Mouse (Mus musculus) layer of hippocampus, adult 18-20 months (tissue): ENCODE data around the gene Mgat4b. TPM values are rescaled to one million over a fixed set of nuclear protein-coding genes. Genes with fewer than 3 reads are reported as not detected.
A peak's percentile ranks its signal among the peaks of the same experiment; 100 is the strongest.

Source experiments
- DNase-seq, 2 experiments: peaks; one replicate each; pipeline ENCODE4 v3.0.0; 2022; ENCODE audit warnings: low spot score in 2 of 2
- total RNA-seq, 2 experiments: library from RNA; stranded (reverse); gene quantifications; 2 replicates each; pipeline ENCODE4 v1.2.3; 2021

Gene Mgat4b
- total RNA-seq, 2 experiments from 2014 or later = 80.7 to 84.1 TPM

DNA sequence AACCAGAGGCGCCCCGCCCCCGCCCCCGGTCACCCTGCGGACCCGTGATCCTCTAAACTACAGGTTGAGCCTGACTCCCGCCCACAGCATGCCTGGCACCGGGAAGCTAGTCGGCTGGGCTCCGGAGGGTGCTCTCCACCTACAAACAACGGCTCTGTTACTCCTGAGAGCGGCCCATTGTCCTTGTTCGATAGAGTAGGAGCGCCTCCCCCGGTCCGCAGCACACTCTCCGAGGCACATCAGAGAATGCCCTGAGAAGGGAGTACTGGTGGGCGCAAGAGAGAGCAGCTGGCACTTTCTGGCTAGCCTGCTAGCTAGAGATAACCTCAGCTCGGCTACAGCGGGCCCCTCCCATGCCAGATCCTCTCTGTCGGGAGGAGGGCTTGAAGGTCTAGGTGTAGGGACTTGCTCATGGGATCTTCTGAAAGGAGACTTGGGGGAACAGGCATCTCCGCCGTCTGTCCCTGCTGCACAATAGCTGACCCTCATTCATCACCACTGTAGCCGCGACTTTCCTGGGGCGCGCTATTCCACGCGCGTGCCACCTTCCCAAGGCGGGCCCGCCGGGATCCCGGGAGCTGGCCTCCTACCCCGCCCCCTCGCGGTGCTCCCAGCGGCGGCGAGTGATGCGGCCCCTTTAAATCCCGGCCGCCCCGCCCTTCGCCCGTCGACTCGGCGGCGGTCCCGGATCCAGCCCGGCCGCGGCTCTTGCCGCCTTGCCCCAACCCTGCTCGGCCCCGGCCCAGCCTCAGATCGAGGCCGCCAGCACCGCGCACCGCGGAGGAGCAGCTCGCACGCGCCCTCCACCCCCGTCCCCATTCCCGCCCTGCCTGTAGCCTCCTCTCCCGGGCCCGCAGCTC is 14.2 kb downstream of the Mgat4b start:
- peak; percentile 80 to 84 for DNase-seq

DNA sequence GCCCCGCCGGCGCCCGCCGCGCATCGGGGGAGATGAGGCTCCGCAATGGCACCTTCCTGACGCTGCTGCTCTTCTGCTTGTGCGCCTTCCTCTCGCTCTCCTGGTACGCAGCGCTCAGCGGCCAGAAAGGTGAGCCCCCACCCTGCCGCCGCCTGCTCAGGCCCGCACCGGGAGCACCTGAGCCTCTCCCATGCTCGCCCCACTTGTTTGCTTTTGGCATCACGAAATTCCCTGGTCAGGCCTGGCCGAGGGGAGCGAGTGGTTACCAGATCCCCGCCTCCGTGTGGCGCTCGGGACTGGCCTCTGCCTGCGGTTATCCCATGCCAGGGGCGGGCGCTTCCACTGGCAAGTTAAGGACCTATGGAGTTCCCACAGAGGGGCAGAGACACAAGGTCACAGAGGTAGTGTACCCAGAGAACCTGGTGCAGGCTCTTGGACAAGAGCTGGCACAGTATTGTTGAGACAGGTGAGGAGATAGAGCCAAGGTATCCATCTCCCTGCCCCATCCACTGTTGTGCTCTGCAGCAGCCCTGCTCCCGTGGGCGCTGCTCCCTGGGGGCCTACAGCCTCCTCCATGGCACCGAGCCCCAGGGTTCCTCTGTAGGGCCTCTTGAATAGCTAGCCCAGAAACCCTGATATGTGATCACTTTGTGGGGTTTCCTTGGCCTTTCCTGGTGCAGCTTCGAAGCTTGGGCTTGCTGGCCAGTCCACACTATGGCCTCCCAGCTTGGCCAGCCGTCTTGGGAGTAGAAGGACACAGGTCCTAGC is 15.1 kb downstream of the Mgat4b start:
- DNase-seq = no peak

GRCm38 (mm10) chr11:50226406-50226805 is 15.7 kb downstream of the Mgat4b start:
- DNase-seq = no peak

DNA sequence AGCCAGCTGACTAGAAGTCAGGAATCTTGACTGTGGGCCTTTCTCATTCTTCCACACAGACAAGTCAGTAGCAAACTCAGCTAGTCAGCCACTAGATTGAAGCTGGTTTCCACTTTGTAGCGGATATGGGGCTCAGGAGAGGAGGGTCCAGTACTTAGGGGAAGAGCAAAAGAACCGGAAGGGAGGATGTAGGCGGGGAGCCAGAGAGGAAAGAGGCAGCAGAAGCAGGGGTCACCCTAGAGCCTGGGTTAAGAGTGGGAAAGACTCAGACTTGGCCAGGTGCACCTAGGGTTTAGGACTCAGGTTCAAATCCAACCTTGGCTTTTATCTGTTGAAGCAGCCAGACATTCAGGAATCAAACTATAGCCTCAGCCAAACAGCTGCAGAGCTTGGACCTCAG is 16.5 kb downstream of the Mgat4b start:
- DNase-seq = no peak

DNA sequence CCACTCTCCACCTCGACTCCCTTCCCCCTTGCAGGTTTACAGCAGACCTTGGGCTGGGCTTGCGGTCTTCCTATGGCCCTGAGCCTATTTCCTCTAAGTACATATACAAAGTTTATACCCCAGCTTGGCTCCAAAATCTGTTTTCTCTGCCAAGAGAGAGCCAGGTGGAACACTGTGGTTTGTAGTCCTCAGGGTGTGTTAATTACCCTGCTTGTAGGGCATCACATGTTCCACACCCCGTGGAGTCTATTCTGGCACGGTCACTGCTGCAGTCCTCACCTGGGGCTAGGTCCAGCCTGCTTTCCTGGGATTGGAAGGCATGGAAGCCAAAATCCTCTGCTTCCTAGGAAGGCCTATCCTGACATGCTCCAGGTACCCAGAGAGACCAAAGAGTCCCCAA is 17.0 kb downstream of the Mgat4b start:
- DNase-seq = no peak

DNA sequence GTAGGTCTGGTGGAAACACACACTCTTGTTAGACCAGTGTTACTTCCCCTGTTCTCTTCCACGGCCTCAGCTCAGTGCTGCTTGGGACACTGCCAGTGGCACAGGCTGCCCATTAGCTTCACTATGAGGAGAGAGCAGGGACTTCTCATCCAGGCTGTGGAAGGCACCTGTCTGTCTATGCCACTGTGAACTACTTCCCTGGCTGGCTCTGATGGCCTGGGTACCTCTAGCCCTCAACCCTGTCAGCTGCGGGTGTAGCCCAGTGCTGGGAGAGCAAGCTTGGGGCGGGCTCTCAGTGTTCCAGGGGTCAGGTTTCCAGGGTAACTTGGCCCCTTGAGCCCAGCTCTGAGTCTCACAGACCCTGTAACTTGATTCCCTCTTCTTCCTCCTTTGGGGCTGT is 18.1 kb downstream of the Mgat4b start:
- no peak for DNase-seq

DNA sequence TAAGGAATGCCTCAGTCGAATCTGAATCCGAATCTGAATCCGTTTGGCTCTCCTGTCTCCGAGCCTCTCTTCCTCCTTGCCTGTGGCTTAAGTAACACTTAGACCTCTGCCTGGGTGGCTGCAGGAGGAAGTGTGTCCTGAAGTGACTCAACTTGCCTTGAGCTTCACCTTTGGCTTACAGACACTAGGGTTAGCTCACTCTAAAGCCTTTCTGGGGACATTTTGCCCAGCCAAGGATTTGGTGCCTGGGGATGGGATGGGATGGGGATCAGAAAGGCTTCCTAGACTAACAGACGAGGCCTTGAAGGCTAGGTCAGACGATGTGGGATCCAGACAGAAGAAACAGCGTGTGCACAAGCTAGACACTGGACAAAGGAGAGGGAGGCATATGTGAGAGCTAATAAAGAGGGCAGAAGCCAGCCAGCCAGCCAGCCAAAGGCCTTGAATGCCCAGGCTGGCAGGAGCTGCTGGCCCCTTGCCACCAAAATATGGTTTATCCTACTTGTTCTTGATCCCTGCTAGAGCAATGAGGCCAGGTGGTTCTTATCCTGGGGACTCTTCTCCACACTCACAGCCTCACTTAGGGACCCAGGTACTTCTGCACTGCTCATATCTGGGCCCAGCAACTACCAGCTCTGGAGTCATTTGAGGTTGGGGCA is 18.7 kb downstream of the Mgat4b start:
- no peak for DNase-seq

DNA sequence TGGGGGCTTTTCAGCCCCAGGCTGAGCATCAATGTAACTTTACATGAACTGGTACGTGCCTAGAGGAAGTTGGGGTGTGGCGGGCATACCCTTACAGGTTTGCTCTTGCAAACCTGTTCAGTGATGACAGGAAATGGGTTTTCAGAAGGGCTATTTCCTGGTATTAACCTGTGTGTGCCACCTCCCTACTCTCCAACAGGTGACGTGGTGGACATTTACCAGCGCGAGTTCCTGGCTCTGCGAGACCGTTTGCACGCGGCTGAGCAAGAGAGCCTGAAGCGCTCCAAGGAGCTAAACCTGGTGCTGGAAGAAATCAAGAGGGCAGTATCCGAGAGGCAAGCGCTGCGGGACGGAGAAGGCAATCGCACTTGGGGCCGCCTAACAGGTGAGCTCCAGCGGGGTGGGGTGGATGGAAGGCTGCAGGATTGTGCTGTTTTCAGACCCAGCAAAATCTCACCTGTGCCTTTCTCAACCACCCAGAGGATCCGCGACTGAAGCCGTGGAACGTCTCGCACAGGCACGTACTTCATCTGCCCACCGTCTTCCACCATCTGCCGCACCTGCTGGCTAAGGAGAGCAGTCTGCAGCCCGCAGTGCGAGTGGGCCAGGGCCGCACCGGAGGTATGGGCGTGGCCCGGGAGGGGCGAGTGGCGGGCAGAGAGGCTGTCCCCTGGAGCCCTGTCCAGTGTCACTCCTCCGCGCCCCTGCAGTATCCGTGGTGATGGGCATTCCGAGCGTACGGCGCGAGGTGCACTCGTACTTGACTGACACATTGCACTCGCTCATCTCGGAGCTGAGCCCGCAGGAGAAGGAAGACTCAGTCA is 20.0 kb downstream of the Mgat4b start:
- DNase-seq = no peak

DNA sequence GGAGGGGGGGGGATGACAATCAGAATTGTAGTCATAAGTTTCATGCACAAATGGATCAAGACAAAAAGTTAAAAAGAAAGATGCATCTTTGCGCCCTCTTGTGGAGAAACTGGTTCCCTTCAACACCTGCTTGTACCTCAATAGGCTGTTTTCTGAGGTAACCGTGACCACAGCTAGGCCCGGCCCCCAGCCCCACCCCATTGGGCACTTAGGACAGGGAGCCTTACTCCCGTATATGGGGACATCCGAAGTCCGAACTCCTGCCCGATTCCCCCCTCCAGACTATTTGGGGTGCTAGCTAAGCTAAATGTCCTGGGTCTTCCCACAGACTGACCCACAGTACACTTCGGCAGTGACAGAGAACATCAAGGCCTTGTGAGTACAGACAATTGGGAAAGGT is 20.7 kb downstream of the Mgat4b start:
- peak in 1 of 2 experiments; percentile 79 for DNase-seq

GRCm38 (mm10) chr11:50233022-50233421 is 22.3 kb downstream of the Mgat4b start:
- DNase-seq = peak in 1 of 2 experiments; percentile 59

- no peak for DNase-seq
These were observed 23.3 kb downstream of the Mgat4b start for GRCm38 (mm10) chr11:50233993-50234392.

- no peak for DNase-seq
These were observed 23.9 kb downstream of the Mgat4b start for GRCm38 (mm10) chr11:50234606-50235005.

GRCm38 (mm10) chr11:50236540-50236936 is 25.8 kb downstream of the Mgat4b start:
- peak; percentile 58 to 84 for DNase-seq

- no peak for DNase-seq
These were observed 26.5 kb downstream of the Mgat4b start for GRCm38 (mm10) chr11:50236937-50237835.

GRCm38 (mm10) chr11:50238324-50238723 is 27.6 kb downstream of the Mgat4b start, which contains the start of gene Ltc4s:
Ltc4s (minus strand) TSS chr11:50238616.
- DNase-seq = no peak

- DNase-seq = no peak
These were observed 28.4 kb downstream of the Mgat4b start for GRCm38 (mm10) chr11:50238821-50239791.

DNA sequence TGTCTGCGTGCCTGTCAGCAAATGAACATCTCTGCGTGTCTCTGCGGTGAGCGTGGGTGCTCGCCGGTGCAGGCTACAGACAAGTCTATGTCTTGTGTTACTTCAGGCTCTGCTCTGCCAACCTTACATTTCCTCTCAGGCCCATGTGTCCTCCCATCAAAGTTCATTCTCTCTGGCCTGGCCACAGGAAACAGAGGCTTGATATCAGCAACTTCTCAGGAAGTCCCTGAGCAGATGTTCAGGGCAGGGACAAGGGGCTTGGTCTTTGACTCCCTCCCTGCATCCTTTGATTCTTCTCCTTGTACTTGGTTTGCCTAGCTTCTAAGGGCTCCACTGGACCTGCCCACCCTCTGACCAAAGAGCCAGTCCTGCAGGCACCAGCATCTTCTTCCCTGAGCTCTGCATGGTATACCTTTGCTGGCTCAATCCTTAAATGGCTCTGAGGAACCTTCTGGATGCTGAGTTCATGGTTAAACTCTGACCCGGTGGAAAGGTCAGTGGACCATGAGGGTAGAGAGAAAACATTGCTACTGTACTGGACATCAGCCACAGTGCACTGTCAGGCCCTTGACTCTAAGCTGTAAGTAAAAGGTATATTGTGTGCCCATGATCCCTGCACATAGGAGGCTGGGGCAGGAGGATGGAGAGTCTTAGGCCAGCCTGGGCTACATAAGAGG is 29.7 kb downstream of the Mgat4b start:
- DNase-seq = no peak

DNA sequence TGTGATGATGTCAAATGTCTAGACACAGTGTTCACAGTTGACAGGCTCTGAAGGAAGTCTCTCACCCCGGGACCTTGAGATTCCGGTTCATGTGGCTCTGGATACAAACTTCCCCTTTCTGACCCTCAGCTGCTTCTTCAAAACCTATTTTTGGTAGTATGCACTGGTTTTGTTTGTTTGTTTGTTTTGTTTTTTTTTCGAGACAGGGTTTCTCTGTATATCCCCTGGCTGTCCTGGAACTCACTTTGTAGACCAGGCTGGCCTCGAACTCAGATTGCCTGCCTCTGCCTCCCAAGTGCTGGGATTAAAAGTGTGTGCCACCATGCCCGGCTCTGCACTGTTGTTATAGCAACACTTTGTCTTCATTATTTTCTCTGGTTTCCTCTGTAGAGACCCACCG is 33.2 kb downstream of the Mgat4b start:
- DNase-seq = no peak
